10 mouse cellular contexts compared by ENCODE assay signal in genomic region chr6:137437902-137438580, GRCm38 (mm10).
A peak's percentile ranks its signal among the peaks of the same experiment; 100 is the strongest.
DNase-seq lines count a peak whose midpoint lies in the region; ATAC-seq lines count a peak whose summit lies in the region.
"Had no signal": no experiment of that assay in that cellular context is flagged by ENCODE, and none has a peak within 500 bp of the region (broad histone marks: within the 10 kb centered on the region; RNA-seq: fewer than 3 reads in every experiment).

No protein-coding gene starts in this region.

- peak; percentile 10 to 25 for DNase-seq in cerebellum, postnatal 10 days
- DNase-seq in cerebellum, adult 11-12 months = no peak
- peak; percentile 50 for DNase-seq in hindbrain, embryonic 11.5 days (ENCODE audit: low spot score)
- DNase-seq in kidney, postnatal 25 days = peak; percentile 10 to 44
- no peak for DNase-seq in thymus, postnatal 25 days
- no peak for DNase-seq in testis, postnatal 14 days (ENCODE audit: low spot score)
- no peak for DNase-seq in spleen, postnatal 10 days (ENCODE audit: low spot score in 2 of 2)
- DNase-seq: lung, postnatal 14 days; right cerebral cortex, postnatal 14 days had no signal

- ATAC-seq in hindbrain, embryonic 11.5 days (ENCODE audit: low FRiP score) = peak; percentile 83
- peak; percentile 86 for ATAC-seq in neural tube, embryonic 13.5 days (ENCODE audit: low read depth)

- no peak overlapping the region for H3K9ac ChIP-seq in hindbrain, embryonic 11.5 days (ENCODE audit: low read depth, low read length)
- H3K9ac ChIP-seq in neural tube, embryonic 13.5 days = no peak overlapping the region

- no peak overlapping the region for H3K4me2 ChIP-seq in hindbrain, embryonic 11.5 days (replicated peaks; ENCODE audit: low read depth, low read length)
- H3K4me2 ChIP-seq in neural tube, embryonic 13.5 days = no peak overlapping the region

- H3K4me1 ChIP-seq in hindbrain, embryonic 11.5 days (replicated peaks; ENCODE audit: control insufficient read depth, insufficient read depth, low read length) = 0 out of 2 replicates have a peak, but pooled peaks cover 2% of the 10 kb centered on the region
- peaks cover 27% of the 10 kb centered on the region for H3K4me1 ChIP-seq in neural tube, embryonic 13.5 days (replicated peaks)

- H3K9me3 ChIP-seq in hindbrain, embryonic 11.5 days (ENCODE audit: control insufficient read depth, low read length) = no peaks in the 10 kb centered on the region
- no peaks in the 10 kb centered on the region for H3K9me3 ChIP-seq in neural tube, embryonic 13.5 days

- H3K36me3 ChIP-seq in hindbrain, embryonic 11.5 days (ENCODE audit: control insufficient read depth, insufficient read depth, low read length) = no peaks in the 10 kb centered on the region
- peaks cover 13% of the 10 kb centered on the region for H3K36me3 ChIP-seq in neural tube, embryonic 13.5 days

- H3K4me3 ChIP-seq in hindbrain, embryonic 11.5 days (ENCODE audit: low read depth, low read length) = no peak overlapping the region
- H3K4me3 ChIP-seq in neural tube, embryonic 13.5 days = no peak overlapping the region

- 20% methylated on average over 16 of the region's 16 CpGs for WGBS in hindbrain, embryonic 11.5 days
- WGBS in neural tube, embryonic 13.5 days = 10% methylated on average over 16 of the region's 16 CpGs

- no peaks in the 10 kb centered on the region for H3K27me3 ChIP-seq in hindbrain, embryonic 11.5 days (ENCODE audit: control insufficient read depth, insufficient read depth, low read length)
- peaks cover 15% of the 10 kb centered on the region for H3K27me3 ChIP-seq in neural tube, embryonic 13.5 days

- H3K27ac ChIP-seq in hindbrain, embryonic 11.5 days (ENCODE audit: low read depth, low read length) = no peak overlapping the region
- H3K27ac ChIP-seq in neural tube, embryonic 13.5 days (replicated peaks) = no peak overlapping the region; the same call in 1 of the 2 replicates

Comparison
In these comparisons a context has a peak if more than half of its experiments do, and no peak if none do; other contexts are left out.
1. DNase-seq: peak in cerebellum, postnatal 10 days (2 of 2), hindbrain, embryonic 11.5 days (single experiment) and kidney, postnatal 25 days (2 of 2); none in cerebellum, adult 11-12 months (single experiment), thymus, postnatal 25 days (single experiment), testis, postnatal 14 days (single experiment) and spleen, postnatal 10 days (0 of 2).